Mouse (Mus musculus) embryonic facial prominence, embryonic 11.5 days (tissue): ENCODE data around the gene Iqgap2. TPM values are rescaled to one million over a fixed set of nuclear protein-coding genes. Genes with fewer than 3 reads are reported as not detected.
A peak's percentile ranks its signal among the peaks of the same experiment; 100 is the strongest.

Source experiments
- ATAC-seq: fragments of 200-750 bp; cut with Nextera tagmentation; replicated peaks from 2 replicates; pipeline ENCODE4 v1.8.0; 2017; ENCODE audit warnings: low read depth; ENCODE audit not compliant: insufficient number of reproducible peaks, low FRiP score, low TSS enrichment
- DNase-seq: peaks from one replicate; pipeline ENCODE4 v3.0.0-alpha.2; 2015; ENCODE audit warnings: low spot score
- H3K27ac ChIP-seq: fragments of 300-500 bp; sonication (generic); replicated peaks from 2 replicates; pipeline ENCODE4 v1.5.1; 2014; ENCODE audit warnings: mild to moderate bottlenecking, low read depth, low read length, control low read depth
- H3K27me3 ChIP-seq: fragments of 300-500 bp; sonication (generic); 2 replicates; pipeline ENCODE4 v1.6.1; 2014; ENCODE audit warnings: mild to moderate bottlenecking, low read length, moderate library complexity, mixed read lengths; ENCODE audit not compliant: control insufficient read depth, insufficient read depth
- H3K36me3 ChIP-seq: fragments of 300-500 bp; sonication (generic); replicated peaks from 2 replicates; pipeline ENCODE4 v1.6.1; 2014; ENCODE audit warnings: low read depth, mild to moderate bottlenecking, low read length, moderate library complexity, mixed read lengths; ENCODE audit not compliant: control insufficient read depth, insufficient read depth
- H3K4me1 ChIP-seq: fragments of 300-500 bp; sonication (generic); 2 replicates; pipeline ENCODE4 v1.6.1; 2014; ENCODE audit warnings: low read length, mixed read lengths; ENCODE audit not compliant: control insufficient read depth, insufficient read depth
- H3K4me2 ChIP-seq: fragments of 300-500 bp; sonication (generic); 2 replicates; pipeline ENCODE4 v1.6.1; 2014; ENCODE audit warnings: low read depth, mild to moderate bottlenecking, control low read depth, low read length, moderate library complexity
- H3K4me3 ChIP-seq: fragments of 300-500 bp; sonication (generic); 2 replicates; pipeline ENCODE4 v1.5.1; 2014; ENCODE audit warnings: low read depth, low read length, control low read depth
- H3K9ac ChIP-seq: fragments of 300-500 bp; sonication (generic); replicated peaks from 2 replicates; pipeline ENCODE4 v1.6.1; 2014; ENCODE audit warnings: mild to moderate bottlenecking, control low read depth, low read length
- H3K9me3 ChIP-seq: fragments of 300-500 bp; sonication (generic); replicated peaks from 2 replicates; pipeline ENCODE4 v1.6.1; 2016; ENCODE audit warnings: mild to moderate bottlenecking, low read length, inconsistent platforms, mixed read lengths; ENCODE audit not compliant: control insufficient read depth
- WGBS: fragments of 180-500 bp; shearing (Covaris S2); extraction: QIAGEN DNeasy Blood & Tissue Kit; methylation state at CpG from one replicate; pipeline ENCODE4 v1.1.7; 2014; 5-methylcytosine and 5-hydroxymethylcytosine counted together
- polyA plus RNA-seq: library from polyadenylated mRNA; unstranded; fragments of >200 nt; fragmentation: Nextera tagmentation; extraction: Ambion mirVana; gene quantifications from 2 replicates; pipeline ENCODE4 v1.2.1, GENCODE M21; 2014

Iqgap2 gene
- polyA plus RNA-seq, 1 experiment from 2014 or later = 16.3 TPM

- ATAC-seq (peak; percentile 64), DNase-seq (peak; percentile 68)
- H3K9me3 ChIP-seq = no peaks in the 10 kb centered on the region
- no peaks in the 10 kb centered on the region for H3K27me3 ChIP-seq
- no peak overlapping the region for H3K4me3 ChIP-seq
- H3K9ac ChIP-seq = no peak overlapping the region; the same call in 1 of the 2 replicates
- no peaks in the 10 kb centered on the region; the same call in 1 of the 2 replicates for H3K4me1 ChIP-seq
- H3K4me2 ChIP-seq = no peak overlapping the region
- H3K36me3 ChIP-seq = no peaks in the 10 kb centered on the region
- WGBS = 11% methylated on average over 9 of the region's 9 CpGs
- no peak overlapping the region for H3K27ac ChIP-seq
Observed at GRCm38 (mm10) chr13:95765017-95765416, 126.7 kb downstream of the Iqgap2 start.

- 12% methylated on average over 3 of the region's 3 CpGs for WGBS
- Histone ChIP-seq H3K9me3 (no peaks in the 10 kb centered on the region), H3K27ac (no peak overlapping the region), H3K4me1 (no peaks in the 10 kb centered on the region; the same call in 1 of the 2 replicates), H3K4me3 (no peak overlapping the region), H3K9ac (no peak overlapping the region), H3K4me2 (no peak overlapping the region), H3K36me3 (no peaks in the 10 kb centered on the region), H3K27me3 (no peaks in the 10 kb centered on the region)
- ATAC-seq (peak; percentile 64; the same call in 1 of the 2 replicates), DNase-seq (no peak)
Observed at GRCm38 (mm10) chr13:95763876-95764517, 127.7 kb downstream of the Iqgap2 start.

- H3K9me3 ChIP-seq = no peaks in the 10 kb centered on the region
- no peaks in the 10 kb centered on the region for H3K27me3 ChIP-seq
- H3K36me3 ChIP-seq = no peaks in the 10 kb centered on the region
- H3K27ac ChIP-seq = no peak overlapping the region
- H3K4me3 ChIP-seq = no peak overlapping the region
- WGBS = 85% methylated on average over 2 of the region's 2 CpGs
- ATAC-seq (no peak), DNase-seq (no peak)
- H3K9ac ChIP-seq = no peak overlapping the region
- no peaks in the 10 kb centered on the region; the same call in 1 of the 2 replicates for H3K4me1 ChIP-seq
- H3K4me2 ChIP-seq = no peak overlapping the region
Observed at GRCm38 (mm10) chr13:95759810-95760209, 131.9 kb downstream of the Iqgap2 start.

DNA sequence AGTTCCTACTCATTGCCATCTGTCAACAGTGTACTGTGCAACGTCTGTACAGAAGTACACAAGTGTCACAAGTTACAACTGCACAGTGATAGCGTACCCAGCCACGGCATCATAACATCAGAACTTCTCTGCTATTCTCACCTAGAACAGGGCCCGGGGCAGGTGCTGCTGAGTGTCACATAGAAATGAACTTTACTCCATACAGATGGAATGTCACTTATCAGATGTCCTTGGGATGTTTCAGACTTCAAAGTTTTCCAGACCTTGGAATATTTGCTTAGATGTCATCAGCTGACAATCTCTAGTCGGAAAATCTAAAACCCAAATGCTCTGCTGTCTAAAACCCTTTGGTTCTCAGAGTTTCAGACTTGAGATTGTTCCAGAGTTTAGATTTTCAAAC is 137.4 kb downstream of the Iqgap2 start:
- H3K9ac ChIP-seq = no peak overlapping the region
- H3K4me1 ChIP-seq = no peaks in the 10 kb centered on the region
- no peak overlapping the region for H3K27ac ChIP-seq
- no peaks in the 10 kb centered on the region for H3K27me3 ChIP-seq
- no peak overlapping the region for H3K4me2 ChIP-seq
- no peak overlapping the region for H3K4me3 ChIP-seq
- DNase-seq (no peak), ATAC-seq (no peak)
- 85% methylated on average over 5 of the region's 5 CpGs for WGBS
- H3K36me3 ChIP-seq = no peaks in the 10 kb centered on the region
- H3K9me3 ChIP-seq = no peaks in the 10 kb centered on the region

- 88% methylated on average over 9 of the region's 9 CpGs for WGBS
- no peaks in the 10 kb centered on the region for H3K4me1 ChIP-seq
- H3K4me3 ChIP-seq = no peak overlapping the region
- H3K27ac ChIP-seq = no peak overlapping the region
- no peak for DNase-seq
- no peaks in the 10 kb centered on the region for H3K27me3 ChIP-seq
- no peaks in the 10 kb centered on the region for H3K9me3 ChIP-seq
- H3K36me3 ChIP-seq = no peaks in the 10 kb centered on the region
- no peak for ATAC-seq
- H3K9ac ChIP-seq = no peak overlapping the region
- no peak overlapping the region for H3K4me2 ChIP-seq
Observed at GRCm38 (mm10) chr13:95752386-95752785, 139.3 kb downstream of the Iqgap2 start.

DNA sequence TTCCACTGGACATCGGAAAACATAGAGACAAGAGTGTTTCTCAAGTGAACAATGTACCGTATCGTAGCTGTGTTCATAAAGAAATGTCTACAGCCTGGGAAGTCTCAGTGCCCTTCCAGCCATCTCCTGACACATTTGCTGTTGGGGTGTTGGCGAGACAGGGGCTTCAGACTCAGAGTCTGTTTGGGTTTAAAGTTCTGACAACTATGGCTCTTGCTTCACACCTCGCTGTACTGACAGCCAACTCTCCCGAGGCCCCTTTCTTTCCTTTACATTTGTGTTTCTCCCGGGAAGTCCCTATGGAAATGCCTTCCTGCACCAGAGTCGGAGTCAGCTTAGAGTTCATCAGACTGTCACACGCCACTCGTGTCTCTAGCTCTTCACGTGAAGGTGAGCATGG is 144.2 kb downstream of the Iqgap2 start:
- Histone ChIP-seq H3K9ac (no peak overlapping the region), H3K4me3 (no peak overlapping the region), H3K4me2 (no peak overlapping the region), H3K27me3 (no peaks in the 10 kb centered on the region), H3K9me3 (no peaks in the 10 kb centered on the region), H3K27ac (no peak overlapping the region), H3K4me1 (no peaks in the 10 kb centered on the region), H3K36me3 (no peaks in the 10 kb centered on the region)
- WGBS = 76% methylated on average over 11 of the region's 11 CpGs
- ATAC-seq (no peak), DNase-seq (no peak)

- Histone ChIP-seq H3K9me3 (no peaks in the 10 kb centered on the region), H3K27ac (no peak overlapping the region), H3K27me3 (no peaks in the 10 kb centered on the region), H3K9ac (no peak overlapping the region), H3K4me2 (no peak overlapping the region), H3K36me3 (no peaks in the 10 kb centered on the region), H3K4me3 (no peak overlapping the region), H3K4me1 (no peaks in the 10 kb centered on the region)
- ATAC-seq (no peak), DNase-seq (peak; percentile 41)
- 60% methylated on average over 7 of the region's 7 CpGs for WGBS
Observed at GRCm38 (mm10) chr13:95747101-95747500, 144.6 kb downstream of the Iqgap2 start.

DNA sequence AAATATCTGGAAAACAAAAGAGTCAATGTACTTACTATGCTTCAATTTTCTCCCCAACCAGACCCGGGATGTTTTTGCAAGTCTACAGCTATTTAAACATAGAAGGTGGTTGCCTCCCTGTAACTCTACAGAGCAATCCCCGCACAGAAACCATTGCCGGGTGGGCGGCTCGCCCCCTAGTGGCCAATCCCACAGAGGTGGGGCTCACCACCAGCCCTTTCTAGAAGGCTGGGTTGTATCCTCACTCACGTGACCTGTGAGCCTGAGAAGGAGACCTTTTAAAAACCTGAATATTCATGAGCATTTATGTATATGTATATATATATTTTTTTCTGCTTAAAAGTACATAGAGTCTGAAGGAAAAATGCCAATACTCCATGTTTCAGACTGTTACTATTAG is 145.2 kb downstream of the Iqgap2 start:
- Histone ChIP-seq H3K9me3 (no peaks in the 10 kb centered on the region), H3K36me3 (no peaks in the 10 kb centered on the region), H3K4me1 (no peaks in the 10 kb centered on the region), H3K9ac (no peak overlapping the region), H3K4me2 (no peak overlapping the region), H3K27ac (no peak overlapping the region), H3K27me3 (no peaks in the 10 kb centered on the region), H3K4me3 (no peak overlapping the region)
- peak; percentile 72 for DNase-seq
- ATAC-seq = 0 out of 2 replicates have a peak, but pooled peaks have one; percentile 72
- 13% methylated on average over 6 of the region's 6 CpGs for WGBS
